Mouse (Mus musculus) embryonic facial prominence, embryonic 14.5 days (tissue): ENCODE results near the gene Cyth1. TPM values are rescaled to one million over a fixed set of nuclear protein-coding genes. Genes with fewer than 3 reads are reported as not detected.

Source experiments
- ATAC-seq: fragments of 200-750 bp; cut with Nextera tagmentation; 2 replicates; pipeline ENCODE4 v1.8.0; 2017; ENCODE audit warnings: low read depth, moderate number of reproducible peaks, moderate TSS enrichment
- DNase-seq: peaks from one replicate; pipeline ENCODE4 v3.0.0-alpha.2; 2015; ENCODE audit warnings: low spot score
- H3K27ac ChIP-seq: fragments of 300-500 bp; sonication (generic); replicated peaks from 2 replicates; pipeline ENCODE4 v1.5.1; 2014; ENCODE audit warnings: low read depth, mild to moderate bottlenecking, low read length, moderate library complexity
- H3K27me3 ChIP-seq: fragments of 300-500 bp; sonication (generic); replicated peaks from 2 replicates; pipeline ENCODE4 v1.6.1; 2014; ENCODE audit warnings: low read length; ENCODE audit not compliant: control insufficient read depth, insufficient read depth
- H3K36me3 ChIP-seq: fragments of 300-500 bp; sonication (generic); 2 replicates; pipeline ENCODE4 v1.6.1; 2014; ENCODE audit warnings: low read length, mixed read lengths; ENCODE audit not compliant: control insufficient read depth, insufficient read depth
- H3K4me1 ChIP-seq: fragments of 300-500 bp; sonication (generic); 2 replicates; pipeline ENCODE4 v1.6.1; 2014; ENCODE audit warnings: antibody characterized with exemption, low read length; ENCODE audit not compliant: control insufficient read depth, insufficient read depth
- H3K4me2 ChIP-seq: fragments of 300-500 bp; sonication (generic); 2 replicates; pipeline ENCODE4 v1.6.1; 2014; ENCODE audit warnings: low read depth, mild to moderate bottlenecking, low read length, moderate library complexity, mixed read lengths
- H3K4me3 ChIP-seq: fragments of 300-500 bp; sonication (generic); 2 replicates; pipeline ENCODE4 v1.5.1; 2014; ENCODE audit warnings: low read depth, mild to moderate bottlenecking, low read length
- H3K9ac ChIP-seq: fragments of 300-500 bp; sonication (generic); 2 replicates; pipeline ENCODE4 v1.6.1; 2014; ENCODE audit warnings: low read depth, mild to moderate bottlenecking, low read length, moderate library complexity, mixed read lengths
- H3K9me3 ChIP-seq: fragments of 300-500 bp; sonication (generic); 2 replicates; pipeline ENCODE4 v1.6.1; 2016; ENCODE audit warnings: low read length; ENCODE audit not compliant: control insufficient read depth
- WGBS: fragments of 180-500 bp; shearing (Covaris S2); extraction: QIAGEN DNeasy Blood & Tissue Kit; methylation state at CpG from one replicate; pipeline ENCODE4 v1.1.7; 2014; 5-methylcytosine and 5-hydroxymethylcytosine counted together
- polyA plus RNA-seq: library from polyadenylated mRNA; unstranded; fragments of >200 nt; fragmentation: Nextera tagmentation; extraction: Ambion mirVana; gene quantifications from 2 replicates; pipeline ENCODE4 v1.2.1, GENCODE M21; 2014

Cyth1 gene
- 11.4 and 12.5 TPM in 2 replicates for polyA plus RNA-seq

DNA sequence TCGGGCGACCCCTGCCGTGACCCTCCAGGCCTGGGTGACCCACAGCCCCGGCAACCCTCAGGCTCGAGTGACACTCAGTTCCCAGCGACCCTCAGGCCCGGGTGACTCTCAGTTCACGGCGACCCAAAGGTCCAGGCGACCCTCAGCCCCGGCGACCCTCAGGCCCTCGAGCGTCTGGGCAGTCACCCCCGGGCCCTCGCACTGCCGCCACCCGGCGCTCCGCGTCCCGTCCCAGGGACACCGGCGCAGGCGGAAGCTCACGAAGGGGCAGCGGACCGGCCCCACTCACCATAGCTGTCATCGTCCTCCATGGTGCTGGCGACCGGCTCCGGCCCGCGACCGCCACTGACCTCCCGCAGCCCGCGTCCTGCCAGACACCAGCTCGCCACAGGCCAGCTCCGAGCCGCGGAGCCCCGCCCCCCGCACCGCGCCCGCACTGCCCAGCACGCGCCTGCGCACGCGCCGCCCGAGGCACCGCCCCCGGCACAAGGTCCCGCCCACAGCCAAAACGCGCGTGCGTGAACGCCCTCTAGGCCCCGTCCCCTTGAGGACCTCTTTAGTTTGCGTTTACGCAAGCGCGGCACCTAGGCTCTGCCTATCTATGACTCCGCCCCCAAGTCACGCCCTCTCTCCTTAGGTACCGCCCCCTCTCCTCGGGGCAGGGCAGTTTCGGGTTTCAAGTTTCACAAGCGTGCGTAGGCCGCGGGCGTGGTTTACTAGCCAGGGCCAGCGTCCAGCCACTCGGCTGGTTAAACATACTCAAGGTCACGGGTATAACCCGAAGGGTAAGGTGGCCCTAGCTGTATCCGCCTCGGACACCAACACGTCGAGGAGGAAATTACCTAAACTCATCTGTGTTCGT lies at the start of gene Cyth1:
Gene Cyth1, minus strand, starts transcription at position 443 of the 862 bp plus-strand sequence.
- ATAC-seq (peak; percentile 95), DNase-seq (peak; percentile 99)
- Histone ChIP-seq H3K27ac (peak within 1 kb of the TSS; percentile 45; the same call in 1 of the 2 replicates), H3K36me3 (no peaks in the 10 kb centered on the region), H3K9ac (peak within 1 kb of the TSS; percentile 86), H3K4me2 (peak within 1 kb of the TSS; percentile 88), H3K4me3 (peak within 1 kb of the TSS; percentile 87), H3K9me3 (no peaks in the 10 kb centered on the region), H3K4me1 (peaks cover 21% of the 10 kb centered on the region), H3K27me3 (no peaks in the 10 kb centered on the region)
- WGBS: under 1% methylated on average over 47 of the region's 86 CpGs

DNA sequence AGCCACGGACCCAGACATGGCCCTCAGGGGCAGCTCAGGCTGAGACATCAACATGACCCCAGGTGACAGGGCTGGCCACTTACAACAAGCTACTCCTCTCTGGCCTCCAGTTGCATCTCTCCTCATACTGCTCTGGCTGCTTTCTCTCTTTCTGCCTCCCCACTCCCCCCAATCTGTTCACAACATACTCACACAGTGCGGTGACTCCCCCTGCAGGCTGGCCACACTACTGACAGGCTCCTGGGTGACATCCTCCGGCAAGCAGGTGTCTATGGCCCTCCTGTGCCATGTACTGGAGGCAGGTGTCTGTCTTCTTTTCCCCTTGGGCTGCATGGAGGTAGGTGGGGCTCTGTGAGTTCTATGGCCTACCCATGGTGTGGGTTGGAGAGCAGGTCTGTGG lies 49.6 kb upstream of the Cyth1 start:
- ATAC-seq (no peak), DNase-seq (no peak)
- Histone ChIP-seq H3K4me1 (no peaks in the 10 kb centered on the region), H3K4me3 (no peak overlapping the region), H3K27ac (no peak overlapping the region), H3K36me3 (peaks cover 28% of the 10 kb centered on the region), H3K4me2 (no peak overlapping the region), H3K27me3 (no peaks in the 10 kb centered on the region), H3K9me3 (no peaks in the 10 kb centered on the region), H3K9ac (no peak overlapping the region)
- 81% methylated on average over 3 of the region's 3 CpGs for WGBS

DNA sequence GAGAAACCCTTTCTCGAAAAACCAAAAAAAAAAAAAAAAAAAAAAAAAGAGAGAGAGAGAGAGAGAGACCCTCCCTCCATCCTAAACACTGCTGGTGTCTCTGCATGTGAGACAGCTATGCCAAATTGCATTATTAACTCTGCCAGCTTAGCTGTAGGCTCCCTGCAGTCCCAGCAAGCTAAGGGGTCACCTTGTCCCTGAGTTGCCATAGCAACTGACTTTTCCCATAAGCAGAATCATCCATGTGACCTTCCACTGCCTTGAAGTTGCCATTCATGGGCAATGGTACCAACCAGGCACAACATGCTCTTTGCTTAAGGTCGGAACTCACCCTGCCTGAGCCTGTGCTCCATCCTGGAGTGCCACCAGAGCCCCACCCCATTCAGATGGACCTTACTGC lies 46.6 kb upstream of the Cyth1 start:
- no peaks in the 10 kb centered on the region for H3K27me3 ChIP-seq
- 80% methylated on average over 2 of the region's 2 CpGs for WGBS

DNA sequence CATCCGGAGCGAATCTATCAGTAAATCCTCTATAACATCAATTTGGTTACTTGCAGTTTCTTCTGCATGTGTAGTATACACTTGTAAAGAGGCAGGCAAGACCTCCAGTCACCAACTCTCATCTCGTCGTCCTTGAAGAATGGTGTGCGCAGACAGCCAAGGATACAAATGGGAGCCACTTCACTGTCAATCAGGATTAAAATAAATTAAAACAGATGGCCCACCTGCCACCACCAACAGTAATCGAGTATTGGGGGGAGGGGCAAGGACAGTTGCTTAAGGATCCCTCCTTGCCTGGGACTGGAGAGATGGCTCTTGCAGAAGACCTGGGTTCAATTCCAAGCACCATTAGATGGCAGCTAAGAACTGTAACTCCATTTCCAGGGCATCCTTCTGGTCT lies 44.3 kb upstream of the Cyth1 start:
- ATAC-seq (no peak), DNase-seq (no peak)
- Histone ChIP-seq H3K4me3 (no peak overlapping the region), H3K36me3 (peaks cover under 1% of the 10 kb centered on the region; the same call in 1 of the 2 replicates), H3K4me1 (peaks cover 9% of the 10 kb centered on the region), H3K27ac (no peak overlapping the region), H3K27me3 (no peaks in the 10 kb centered on the region), H3K4me2 (no peak overlapping the region), H3K9me3 (no peaks in the 10 kb centered on the region), H3K9ac (no peak overlapping the region)
- 56% methylated on average over 6 of the region's 6 CpGs for WGBS

More for the DNA sequence above, 46.6 kb upstream of the Cyth1 start:
- no peak overlapping the region for H3K4me3 ChIP-seq
- no peaks in the 10 kb centered on the region for H3K9me3 ChIP-seq
- peaks cover 8% of the 10 kb centered on the region; the same call in 1 of the 2 replicates for H3K36me3 ChIP-seq
- H3K4me2 ChIP-seq: no peak overlapping the region
- no peak overlapping the region for H3K27ac ChIP-seq
- DNase-seq (no peak), ATAC-seq (no peak)
- no peaks in the 10 kb centered on the region for H3K4me1 ChIP-seq
- no peak overlapping the region for H3K9ac ChIP-seq

DNA sequence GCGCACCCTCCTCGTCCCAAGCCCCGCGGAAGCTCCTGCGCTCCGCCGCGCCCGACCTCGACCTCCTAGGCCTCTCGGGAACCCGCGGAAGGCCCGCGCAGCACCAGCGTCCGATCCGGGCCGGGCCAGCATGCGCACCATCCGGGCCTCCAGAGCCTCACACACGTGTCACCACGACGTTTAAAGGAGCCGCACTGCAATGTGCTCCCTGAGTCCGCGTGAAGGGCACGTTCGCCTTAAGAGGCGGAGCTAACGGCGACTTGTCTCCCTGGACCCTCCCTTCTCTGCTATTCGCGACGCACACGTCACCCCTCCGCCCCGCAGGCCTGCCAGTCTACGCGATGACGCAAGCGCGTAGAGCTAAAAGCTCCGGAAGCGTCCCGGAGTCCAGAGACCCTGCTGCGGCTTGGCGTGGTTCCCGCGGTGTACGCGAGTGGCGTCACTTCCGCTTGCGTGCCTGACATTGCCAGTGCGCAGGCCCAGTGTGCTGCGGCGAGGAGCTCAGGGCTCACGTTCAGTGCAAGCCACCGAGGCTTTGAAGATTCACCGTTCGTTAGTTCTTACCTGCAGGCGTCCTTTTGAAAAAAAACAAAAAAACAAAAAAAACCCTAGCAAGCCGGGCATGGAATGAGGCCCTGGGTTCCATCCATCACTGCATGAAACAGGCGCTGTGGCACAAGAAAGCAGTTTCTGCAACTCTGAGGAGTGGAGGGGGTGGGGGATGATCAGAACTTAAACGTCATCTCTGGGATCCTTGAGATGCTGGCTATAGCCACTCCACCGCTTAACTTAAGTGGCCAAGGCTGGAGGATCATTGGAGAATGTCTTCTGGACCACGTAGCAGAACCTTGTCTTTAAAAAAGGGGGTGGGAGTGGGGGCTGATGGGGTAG lies 41.9 kb upstream of the Cyth1 start, which contains the start of gene Usp36:
Gene Usp36, minus strand, starts transcription at position 246 of the 891 bp plus-strand sequence.
- DNase-seq: peak; percentile 100
- peak within 1 kb of the TSS; percentile 87 for H3K4me3 ChIP-seq
- H3K9ac ChIP-seq: peak within 1 kb of the TSS; percentile 92
- no peaks in the 10 kb centered on the region for H3K27me3 ChIP-seq
- no peaks in the 10 kb centered on the region for H3K9me3 ChIP-seq
- peaks cover 24% of the 10 kb centered on the region for H3K36me3 ChIP-seq
- H3K27ac ChIP-seq: peak within 1 kb of the TSS; percentile 94
- H3K4me2 ChIP-seq: peak within 1 kb of the TSS; percentile 90
- peaks cover 9% of the 10 kb centered on the region for H3K4me1 ChIP-seq
- WGBS: under 1% methylated on average over 65 of the region's 68 CpGs
- peak; percentile 98 for ATAC-seq

DNA sequence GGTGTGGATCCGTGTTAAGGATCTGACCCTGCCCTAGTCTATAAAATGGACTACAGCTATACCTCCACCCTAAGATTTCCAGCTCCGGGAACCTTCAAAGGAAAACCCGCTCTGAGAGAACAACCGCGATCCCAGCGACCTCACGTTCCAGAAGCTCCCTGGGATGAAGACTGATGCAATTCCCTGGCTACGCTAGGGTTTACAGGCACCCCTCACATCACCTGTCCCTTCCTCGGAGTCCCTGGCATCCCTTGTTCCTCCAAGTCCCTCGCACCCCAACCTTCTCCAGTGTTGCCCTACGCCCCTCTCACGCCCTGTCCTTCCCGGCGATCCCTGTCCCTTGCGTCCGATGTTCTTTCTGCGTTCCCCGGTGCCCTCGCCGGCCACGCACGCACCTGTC lies 41.2 kb upstream of the Cyth1 start:
- under 1% methylated on average over 22 of the region's 22 CpGs for WGBS
- peaks cover 31% of the 10 kb centered on the region for H3K36me3 ChIP-seq
- peak; percentile 5 for DNase-seq

DNA sequence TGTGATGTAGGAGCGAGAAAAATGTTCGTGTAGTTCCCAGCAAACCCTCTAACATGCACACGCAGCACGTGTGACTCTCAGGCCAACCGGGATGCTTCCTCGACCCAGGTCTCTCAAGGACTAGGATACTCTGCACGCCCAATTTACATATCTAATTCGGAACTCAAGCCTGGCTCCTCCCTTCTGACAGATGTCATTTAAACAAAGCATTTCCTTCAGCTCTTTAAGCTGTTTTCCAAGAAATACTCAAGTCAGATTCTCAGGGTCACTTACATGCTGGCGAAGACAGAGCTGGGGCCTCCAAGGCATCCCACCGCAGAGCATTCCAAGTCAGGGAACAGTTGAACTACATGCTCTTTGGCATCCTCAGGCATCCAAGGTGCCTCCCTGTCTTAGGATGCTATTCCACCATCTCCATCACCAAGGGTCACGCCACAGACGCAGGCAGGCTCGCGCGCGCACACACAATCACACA lies 40.7 kb upstream of the Cyth1 start:
- ATAC-seq (no peak), DNase-seq (peak; percentile 15)
- 2% methylated on average over 16 of the region's 16 CpGs for WGBS
- Histone ChIP-seq H3K36me3 (peaks cover 35% of the 10 kb centered on the region), H3K27me3 (no peaks in the 10 kb centered on the region), H3K9me3 (no peaks in the 10 kb centered on the region), H3K4me3 (peak overlapping the region; percentile 87), H3K4me1 (peaks cover 9% of the 10 kb centered on the region), H3K9ac (peak overlapping the region; percentile 92), H3K27ac (peak overlapping the region; percentile 84; the same call in 1 of the 2 replicates), H3K4me2 (peak overlapping the region; percentile 90)

More for the DNA sequence above, 41.2 kb upstream of the Cyth1 start:
- no peaks in the 10 kb centered on the region for H3K27me3 ChIP-seq
- H3K4me2 ChIP-seq: peak overlapping the region; percentile 90
- H3K4me1 ChIP-seq: peaks cover 9% of the 10 kb centered on the region
- no peaks in the 10 kb centered on the region for H3K9me3 ChIP-seq
- H3K27ac ChIP-seq: peak overlapping the region; percentile 84
- peak overlapping the region; percentile 87 for H3K4me3 ChIP-seq
- H3K9ac ChIP-seq: peak overlapping the region; percentile 92
- ATAC-seq: no peak; the same call in 1 of the 2 replicates

DNA sequence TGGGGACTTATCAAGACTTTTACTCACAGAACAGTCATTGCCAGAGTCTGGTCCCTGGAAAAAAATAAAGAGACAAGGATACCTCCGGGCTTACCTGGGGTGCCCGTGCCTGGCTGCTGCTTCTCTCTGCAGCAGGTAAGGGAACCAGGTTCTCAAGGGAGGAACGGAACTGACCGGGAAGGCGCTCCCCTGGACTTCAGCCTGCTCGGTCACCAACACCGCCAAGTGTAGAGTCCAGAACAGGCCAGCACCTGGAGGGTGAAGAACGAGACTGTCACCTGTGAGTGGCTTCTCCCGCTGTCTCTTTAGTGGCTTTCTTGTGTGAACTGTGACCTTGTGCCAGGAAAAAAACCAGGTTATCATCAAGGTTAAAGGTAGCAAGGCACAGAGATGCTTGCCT lies 39.2 kb upstream of the Cyth1 start:
- ATAC-seq: no peak
- Histone ChIP-seq H3K9ac (0 out of 2 replicates have a peak overlapping the region, but pooled peaks have one; percentile 22), H3K36me3 (peaks cover 50% of the 10 kb centered on the region), H3K4me1 (peaks cover 9% of the 10 kb centered on the region), H3K4me2 (no peak overlapping the region), H3K27ac (no peak overlapping the region), H3K27me3 (no peaks in the 10 kb centered on the region), H3K9me3 (no peaks in the 10 kb centered on the region), H3K4me3 (no peak overlapping the region)
- DNase-seq: no peak
- 91% methylated on average over 9 of the region's 9 CpGs for WGBS
